Mouse (Mus musculus) erythroblast, adult 5-6 weeks (primary cell): Measurements from ENCODE around the gene Spp2. TPM values are rescaled to one million over a fixed set of nuclear protein-coding genes. Genes with fewer than 3 reads are reported as not detected.

Experiments
- ATAC-seq: replicated peaks from 2 replicates; pipeline ENCODE4 v1.8.0; 2016; ENCODE audit warnings: moderate number of reproducible peaks, mild to moderate bottlenecking, moderate TSS enrichment, inconsistent platforms; ENCODE audit not compliant: poor library complexity, low FRiP score, severe bottlenecking
- total RNA-seq, 2 experiments: library from RNA; stranded (forward) in 1 of 2; stranded (reverse) in 1 of 2; fragments of 150-400 nt in 1 of 2; fragments of 200-764, 138-1000 nt in 1 of 2; gene quantifications; 2 replicates each; pipeline versions ENCODE4 v1.2.3 to v1.2.4; 2015 to 2017; ENCODE audit warnings: low replicate concordance in 2 of 2

Gene Spp2
- total RNA-seq, 2 experiments from 2014 or later, result not detected

DNA sequence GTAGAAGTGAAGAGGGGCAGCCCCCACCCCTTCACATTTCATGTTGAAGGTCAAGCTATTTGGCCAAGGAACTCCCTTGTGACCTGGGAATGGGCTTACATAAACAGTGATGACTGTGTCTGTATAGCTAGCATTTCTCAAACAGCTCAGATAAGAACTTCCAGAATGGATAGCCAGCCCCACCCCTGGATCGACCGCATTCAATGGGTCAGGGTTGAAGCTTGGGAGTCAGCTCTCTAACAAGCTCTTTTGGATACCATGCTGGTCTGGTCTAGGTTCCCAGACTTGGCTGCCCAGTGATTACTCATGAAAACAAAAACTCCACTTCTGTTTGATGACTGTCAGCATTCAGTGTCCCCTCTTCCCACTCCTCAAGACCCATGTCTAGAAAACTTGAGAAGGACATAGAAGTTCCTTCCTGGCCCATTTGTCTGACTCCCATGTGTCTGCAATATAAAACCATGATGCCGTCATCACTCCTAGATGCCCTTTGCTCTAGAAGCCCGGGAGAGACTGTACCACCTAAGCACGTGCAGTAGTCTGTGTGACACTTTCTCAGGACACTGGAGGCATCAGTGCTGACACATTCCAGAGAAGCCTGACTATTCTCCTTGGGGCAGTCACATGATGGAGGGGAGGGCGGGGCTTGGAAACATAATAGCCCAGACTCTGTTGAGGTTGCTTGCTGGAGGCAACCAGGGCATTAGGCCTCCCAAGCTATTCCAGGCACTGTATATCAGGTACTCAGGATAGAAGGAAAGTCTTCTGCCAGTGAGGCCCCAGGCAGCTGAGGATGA lies 57.5 kb downstream of the Spp2 start:
- ATAC-seq, result no peak

DNA sequence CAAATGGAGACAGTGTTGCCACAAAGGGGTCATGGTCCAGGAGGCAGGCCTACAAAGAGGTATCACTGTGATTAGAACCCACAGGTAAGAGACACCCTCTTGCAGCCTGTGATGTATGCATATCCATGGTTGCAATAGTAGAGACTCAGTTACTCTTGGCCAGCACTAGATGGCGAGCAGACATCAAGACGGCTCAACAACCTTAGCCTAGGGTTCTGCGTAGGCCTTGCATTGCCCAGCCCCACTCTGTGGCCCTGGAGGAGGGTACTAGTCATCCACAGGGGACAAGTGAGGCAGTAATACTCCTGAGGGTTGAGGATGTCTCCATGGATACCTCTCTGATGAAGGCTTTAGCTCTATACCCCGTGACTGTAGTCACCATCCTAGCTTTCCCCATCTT lies 59.0 kb downstream of the Spp2 start:
- ATAC-seq, result no peak

DNA sequence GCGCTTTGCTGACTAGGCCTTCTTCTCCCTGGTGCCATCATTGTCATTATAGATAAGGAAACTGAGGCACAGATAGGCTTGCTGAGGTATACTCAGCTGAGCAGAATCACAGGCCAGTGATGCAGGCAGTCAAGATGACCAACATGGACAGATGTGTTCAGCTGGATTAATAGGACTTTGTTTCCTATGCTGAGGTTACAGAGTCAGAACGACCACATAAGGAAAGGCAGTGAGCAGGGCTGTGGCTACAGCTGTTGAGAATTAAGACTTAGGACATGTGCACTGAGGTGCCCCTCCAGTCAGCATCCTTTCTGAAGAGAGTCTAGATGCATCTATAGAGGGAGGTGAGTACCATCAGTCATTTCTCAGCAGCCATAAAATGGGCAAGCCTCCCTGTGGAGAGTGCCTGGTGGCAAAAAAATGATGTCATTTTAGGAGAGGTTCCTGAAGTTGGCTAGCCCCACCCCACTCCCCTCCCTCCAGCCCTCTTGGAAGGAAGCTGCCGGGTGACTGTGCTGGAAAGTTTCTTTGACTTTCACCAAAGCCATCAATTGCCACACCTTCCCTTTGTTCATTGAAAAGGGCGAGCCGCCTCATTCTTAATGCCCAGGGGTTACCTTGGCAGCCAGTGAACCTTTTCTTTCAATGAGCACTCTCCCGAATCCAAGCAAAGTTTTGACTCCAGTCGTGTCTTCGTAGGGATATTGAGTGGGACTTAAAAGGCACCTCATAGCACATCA lies 59.7 kb downstream of the Spp2 start:
- no peak for ATAC-seq

DNA sequence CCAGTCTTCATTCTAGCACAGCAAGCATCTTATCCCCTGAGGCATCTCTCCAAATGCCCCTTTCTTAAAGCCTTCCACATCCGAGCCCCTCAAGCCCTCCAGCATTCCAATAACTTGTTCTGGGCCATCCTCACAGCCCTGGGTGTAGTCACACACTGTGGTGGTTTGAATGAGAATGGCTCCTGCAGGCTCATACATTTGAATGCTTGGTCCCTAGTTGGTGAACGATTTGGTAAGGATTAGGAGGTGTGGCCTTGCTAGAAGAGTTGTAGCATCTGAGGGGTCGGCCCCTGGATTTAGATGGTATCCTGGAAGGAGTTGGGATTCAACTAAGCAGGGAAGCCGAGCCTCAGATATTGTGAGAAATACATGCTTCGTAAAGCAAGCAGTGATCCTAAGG lies 61.1 kb downstream of the Spp2 start:
- ATAC-seq, result no peak

DNA sequence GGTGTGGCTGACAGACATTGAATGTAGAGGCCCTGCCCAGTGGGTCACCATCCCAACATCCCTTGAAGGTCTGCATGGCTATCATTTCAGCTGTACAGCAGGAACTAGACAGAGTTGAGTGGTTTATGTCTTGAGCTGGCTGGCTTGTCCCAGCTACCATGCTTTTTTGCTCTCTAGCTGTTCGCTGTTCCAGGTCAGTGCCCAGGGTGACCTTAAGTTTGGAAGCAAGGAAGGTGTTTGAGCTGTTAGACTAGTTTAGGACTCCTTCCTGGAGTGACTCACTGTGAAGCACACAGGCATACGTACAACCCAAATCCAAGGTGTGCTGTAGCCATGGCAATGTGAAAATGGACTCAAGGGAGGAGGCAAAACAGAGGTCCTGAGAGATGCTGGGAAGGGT lies 61.6 kb downstream of the Spp2 start:
- no peak for ATAC-seq

DNA sequence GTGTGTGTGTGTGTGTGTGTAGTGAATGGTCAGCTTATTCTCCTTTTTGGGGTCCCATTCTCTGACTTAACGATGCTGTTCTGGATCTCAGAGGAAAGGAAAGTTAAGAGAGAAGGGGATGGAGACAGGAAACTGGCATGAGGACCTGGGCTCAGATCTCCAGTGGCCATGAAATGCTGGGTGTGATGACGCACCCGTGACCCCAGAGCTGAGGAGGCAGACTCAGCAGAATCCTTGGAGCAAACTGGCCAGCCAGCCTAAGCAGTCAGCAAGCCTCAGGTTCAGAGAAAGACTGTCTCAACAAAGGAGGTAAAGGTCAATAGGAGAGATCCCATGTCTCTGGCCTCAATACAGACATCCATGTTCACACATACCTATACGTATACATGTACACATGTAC lies 63.0 kb downstream of the Spp2 start:
- no peak for ATAC-seq

DNA sequence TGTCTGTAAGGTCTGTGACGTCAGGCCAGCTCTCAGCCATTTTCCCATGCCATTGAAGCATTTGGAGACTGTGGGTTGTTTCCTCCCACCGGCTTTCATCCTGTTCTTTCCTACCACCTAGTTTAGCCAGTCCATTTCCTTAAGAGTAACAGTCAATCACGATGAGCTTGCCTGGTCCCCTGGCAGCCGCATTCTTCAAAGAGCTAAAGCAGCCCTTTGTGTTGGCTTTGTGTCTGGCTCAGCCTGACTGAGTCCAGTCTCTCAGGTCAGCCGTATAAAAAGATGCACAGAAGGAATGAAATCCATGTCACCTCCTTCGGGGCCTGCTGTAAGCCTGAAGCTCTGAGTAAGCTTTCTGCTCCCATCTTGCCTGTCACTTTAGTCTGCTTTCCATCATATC lies 65.5 kb downstream of the Spp2 start:
- no peak for ATAC-seq

DNA sequence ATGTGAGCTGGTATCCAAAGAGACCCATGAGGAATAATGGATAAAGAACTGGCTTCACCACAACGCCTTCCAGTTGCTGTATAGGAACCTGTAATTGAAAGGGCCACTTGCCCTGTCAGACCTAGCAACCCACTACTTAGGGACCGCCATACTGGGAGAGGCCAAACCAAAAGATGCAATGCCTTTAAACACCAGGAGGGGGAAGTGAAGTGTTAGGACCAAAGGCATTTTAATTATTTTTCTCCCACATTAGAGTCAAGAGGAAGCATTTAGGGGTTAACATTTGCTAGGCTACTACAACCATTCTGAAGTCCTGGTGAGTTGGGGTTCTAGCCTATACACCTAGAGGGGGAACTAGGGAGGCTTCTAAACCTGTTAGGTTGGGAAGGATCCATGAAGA lies 67.1 kb downstream of the Spp2 start:
- ATAC-seq, result peak; percentile 47; the same call in 1 of the 2 replicates

DNA sequence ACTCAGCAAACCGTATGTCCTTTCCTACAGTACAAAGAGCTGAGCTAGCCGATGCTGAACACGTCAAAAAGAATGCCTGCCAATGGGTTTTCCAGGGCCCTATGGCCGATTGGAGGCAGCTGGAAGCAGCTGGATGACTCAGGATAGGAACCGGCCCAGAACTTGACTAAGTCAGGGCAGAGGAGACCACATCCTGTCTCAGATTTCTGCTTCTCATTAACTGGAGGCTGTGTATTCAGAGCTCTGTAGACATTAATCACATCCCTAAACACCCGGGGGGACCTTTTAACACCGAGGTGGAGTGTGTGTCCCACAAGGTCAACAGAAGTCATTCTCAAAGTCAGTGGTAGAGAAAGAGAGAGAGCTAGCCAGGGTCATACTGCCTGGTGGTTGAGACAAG lies 67.8 kb downstream of the Spp2 start:
- ATAC-seq, result no peak

DNA sequence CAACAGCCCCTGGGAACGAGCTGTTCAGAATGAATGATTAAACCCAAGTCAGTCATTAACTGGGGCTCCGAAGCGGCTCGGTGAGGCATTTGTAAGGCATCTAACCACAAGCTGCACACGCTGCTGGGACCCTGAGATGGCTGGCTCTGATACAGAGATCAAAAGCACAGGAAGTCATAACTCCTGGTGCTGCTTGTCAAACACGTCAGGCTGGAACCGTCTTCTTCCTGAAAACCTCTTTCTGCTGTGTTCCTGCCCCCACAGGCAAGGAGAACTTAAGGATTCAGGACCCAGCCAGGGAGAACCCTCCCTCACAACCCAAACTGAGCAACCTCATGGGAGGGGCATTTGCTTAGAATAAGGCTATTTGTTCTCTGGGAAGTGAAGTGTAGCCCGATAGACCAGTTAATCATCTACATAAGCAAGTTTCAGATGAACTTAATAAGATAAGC lies 68.8 kb downstream of the Spp2 start:
- ATAC-seq, result no peak

Other genes with a start within 250 kb of the Spp2 start
- not detected in 2 replicates for gene Ugt1a5, start 240.9 kb upstream of the Spp2 start, total RNA-seq (2015; ENCODE audit: low replicate concordance)
- not detected in 2 replicates for gene Ugt1a5, start 240.9 kb upstream of the Spp2 start, total RNA-seq (2017; ENCODE audit: low replicate concordance)
- not detected in 2 replicates for gene Ugt1a2, start 206.4 kb upstream of the Spp2 start, total RNA-seq (2015; ENCODE audit: low replicate concordance)
- not detected in 2 replicates for gene Ugt1a2, start 206.4 kb upstream of the Spp2 start, total RNA-seq (2017; ENCODE audit: low replicate concordance)
- gene Dnajb3, start 201.2 kb upstream of the Spp2 start, total RNA-seq (2015; ENCODE audit: low replicate concordance), result 5.6 and 20.9 TPM in 2 replicates
- 5.4 and 9.1 TPM in 2 replicates for gene Dnajb3, start 201.2 kb upstream of the Spp2 start, total RNA-seq (2017; ENCODE audit: low replicate concordance)
- gene Ugt1a1, start 195.0 kb upstream of the Spp2 start, total RNA-seq (2015; ENCODE audit: low replicate concordance), result not detected in 2 replicates
- gene Ugt1a1, start 195.0 kb upstream of the Spp2 start, total RNA-seq (2017; ENCODE audit: low replicate concordance), result 0.70 and 1.0 TPM in 2 replicates
- 1.7 TPM in 1 of 2 replicates, not detected in the other for gene Mroh2a, start 180.0 kb upstream of the Spp2 start, total RNA-seq (2015; ENCODE audit: low replicate concordance)
- gene Mroh2a, start 180.0 kb upstream of the Spp2 start, total RNA-seq (2017; ENCODE audit: low replicate concordance), result 0.17 and 0.70 TPM in 2 replicates
- 66.9 and 89.5 TPM in 2 replicates for gene Hjurp, start 129.3 kb upstream of the Spp2 start, total RNA-seq (2015; ENCODE audit: low replicate concordance)
- gene Hjurp, start 129.3 kb upstream of the Spp2 start, total RNA-seq (2017; ENCODE audit: low replicate concordance), result 110 and 133 TPM in 2 replicates
- not detected in 2 replicates for gene Trpm8, start 129.3 kb upstream of the Spp2 start, total RNA-seq (2015; ENCODE audit: low replicate concordance)
- not detected in 2 replicates for gene Trpm8, start 129.3 kb upstream of the Spp2 start, total RNA-seq (2017; ENCODE audit: low replicate concordance)
- gene Glrp1, start 103.1 kb downstream of the Spp2 start, total RNA-seq (2015; ENCODE audit: low replicate concordance), result 0.42 TPM in 1 of 2 replicates, not detected in the other
- gene Glrp1, start 103.1 kb downstream of the Spp2 start, total RNA-seq (2017; ENCODE audit: low replicate concordance), result not detected in 2 replicates